Mouse (Mus musculus) megakaryocyte, embryonic 14.5 days (primary cell): ENCODE data around the gene Mycn.

Experiments used
- FLI1 ChIP-seq: IDR thresholded peaks from 2 replicates; pipeline ENCODE4 v1.6.1; 2012; ENCODE audit warnings: low read length, inconsistent platforms, mixed read lengths
- GATA1 ChIP-seq: IDR thresholded peaks from 3 replicates; pipeline ENCODE4 v1.6.1; 2012; ENCODE audit warnings: mixed read lengths, low read length, inconsistent platforms, borderline replicate concordance

- TF ChIP-seq GATA1: no peak
- TF ChIP-seq FLI1: no peak
Measured at GRCm38 (mm10) chr12:12909631-12910277, 32.0 kb downstream of the Mycn start.
